Mouse (Mus musculus) cerebellum, postnatal 10 days (tissue): ENCODE results near the gene Tmem186.
A peak's percentile ranks its signal among the peaks of the same experiment; 100 is the strongest.

Experiments used
- DNase-seq, 2 experiments: peaks; one replicate each; pipeline ENCODE4 v3.0.0; 2021; ENCODE audit warnings: mixed read lengths in 2 of 2

The Tmem186 gene

DNA sequence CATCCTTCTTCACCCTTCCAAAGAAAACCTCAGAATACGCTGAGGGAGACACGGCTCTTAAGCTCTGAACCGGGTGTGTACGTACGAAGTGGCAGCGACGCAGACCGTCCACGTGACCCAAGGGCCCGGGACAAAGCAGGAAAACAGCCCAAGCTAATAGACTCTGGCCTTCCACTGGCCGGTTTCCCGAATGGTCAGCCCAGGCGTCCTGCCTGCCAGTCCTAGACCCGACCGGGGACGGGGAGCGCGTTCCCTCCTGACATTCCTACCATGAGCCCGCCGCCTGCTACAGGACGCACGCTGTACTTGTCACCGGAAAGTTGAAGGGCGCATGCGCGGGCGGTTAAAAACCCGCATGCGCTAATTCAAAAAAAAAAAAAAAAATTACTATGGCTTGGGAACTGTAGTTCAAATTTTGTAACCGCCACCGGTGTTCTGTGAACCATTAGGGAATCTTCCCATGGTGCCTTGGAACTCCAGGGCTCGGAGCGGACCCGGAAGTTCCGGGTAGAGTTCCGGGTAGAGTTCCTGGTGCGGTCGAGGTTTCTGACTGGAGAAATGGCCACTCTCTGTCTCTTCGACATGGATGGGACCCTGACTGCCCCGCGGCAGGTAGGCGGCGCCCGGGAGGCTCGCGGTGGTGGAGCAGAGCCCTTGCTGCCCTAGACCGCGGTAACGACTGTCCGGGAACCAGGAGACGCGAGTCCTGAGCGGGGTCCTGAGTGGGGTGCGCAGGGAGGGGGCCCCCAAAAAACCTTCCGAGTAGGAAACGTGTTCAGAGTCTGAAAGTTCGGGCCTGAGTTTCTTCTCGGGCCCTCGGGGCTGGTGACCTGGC lies at the start of gene Tmem186, which contains the start of gene Pmm2:
TSS of gene Tmem186 (minus strand) at position 496 of the 835 bp plus-strand sequence.
TSS of gene Pmm2 (plus strand) at position 458 of the 835 bp plus-strand sequence.
- peak; percentile 88 to 91 for DNase-seq

DNA sequence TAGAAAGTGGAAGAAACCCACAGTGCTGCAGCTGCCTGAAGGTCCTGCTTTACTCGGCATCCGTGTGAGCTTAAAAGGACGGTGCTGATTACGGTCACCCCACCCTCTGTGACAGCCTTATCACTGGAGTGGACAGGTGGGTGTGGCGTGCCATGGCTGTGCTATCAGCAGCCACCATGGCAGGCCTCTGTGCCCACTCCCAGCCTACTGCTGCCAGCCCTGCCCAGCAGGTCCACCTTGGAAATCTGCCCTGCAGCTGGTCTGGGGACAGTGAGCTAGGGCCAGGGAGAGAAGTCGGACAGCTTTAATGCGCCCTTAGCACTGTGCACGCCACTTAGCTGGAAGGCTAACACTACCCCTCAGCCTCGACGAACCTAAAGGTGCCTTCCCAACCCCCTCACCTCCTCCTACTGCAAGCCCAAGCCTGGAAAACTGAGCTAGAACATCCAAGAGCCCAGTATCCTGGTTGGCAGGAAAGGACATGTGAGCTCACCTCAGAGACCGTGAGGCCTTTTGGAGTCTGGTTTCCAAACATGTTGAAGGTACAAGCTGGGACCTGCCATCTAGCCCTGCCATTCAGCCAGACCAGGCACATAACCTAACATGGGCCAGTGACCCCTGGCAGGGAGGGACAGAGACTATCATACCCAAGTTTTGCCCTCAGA lies 49.5 kb upstream of the Tmem186 start:
- peak; percentile 83 to 86 for DNase-seq

DNA sequence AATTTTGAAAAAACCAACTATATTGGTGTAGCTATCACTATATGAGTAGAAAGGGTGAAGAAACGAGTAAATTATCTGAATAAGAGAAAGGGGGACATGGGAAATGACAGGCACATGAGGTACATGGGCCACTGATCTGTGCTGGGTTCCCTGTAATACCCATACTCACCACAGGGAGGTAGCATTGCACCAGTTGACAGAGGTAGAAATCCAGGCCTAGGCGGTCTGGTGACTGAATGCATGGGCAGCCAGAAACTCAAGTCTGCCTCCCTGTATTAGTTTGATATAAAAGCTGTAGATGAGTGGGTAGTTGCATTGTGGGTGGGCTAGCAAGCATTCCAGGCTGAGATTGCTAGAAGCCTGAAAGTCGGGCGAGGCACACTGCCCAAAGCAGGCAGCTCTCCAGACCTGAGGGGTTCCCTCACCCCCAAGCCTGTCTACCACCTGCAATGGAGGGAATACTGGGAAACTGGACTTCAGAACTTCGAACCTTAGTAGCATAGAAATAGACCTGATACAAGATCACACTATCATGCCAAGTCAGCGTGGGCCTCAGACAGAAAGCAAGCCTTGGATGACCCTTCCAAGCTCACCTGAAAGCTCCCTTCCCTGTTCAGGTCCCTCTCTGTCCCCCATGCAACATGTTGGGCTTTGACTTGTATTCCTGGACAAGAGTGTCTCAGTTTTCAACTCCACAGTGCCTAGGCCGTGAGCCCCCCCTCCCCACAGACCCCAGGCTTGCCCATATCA lies 48.8 kb upstream of the Tmem186 start:
- peak; percentile 89 to 94 for DNase-seq

DNA sequence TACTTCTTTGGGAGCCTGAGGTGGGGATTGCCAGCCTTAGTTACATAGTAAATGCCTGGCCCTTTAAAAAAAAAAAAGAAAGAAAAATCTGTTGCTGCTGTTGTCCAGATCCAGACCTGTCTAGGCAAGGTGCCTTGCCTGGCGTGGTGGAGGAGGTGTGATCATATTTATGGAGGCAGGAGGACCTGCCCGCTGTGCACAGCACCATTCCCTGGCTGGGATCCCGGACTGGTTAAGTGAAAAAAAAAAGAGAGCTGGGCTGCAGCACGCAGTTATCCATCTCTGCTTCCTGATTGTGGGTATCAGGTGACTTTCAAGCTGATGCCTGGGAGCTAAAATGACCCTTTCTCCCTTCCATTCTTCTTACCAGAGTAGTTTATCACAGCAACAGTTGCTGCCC lies 47.6 kb upstream of the Tmem186 start:
- DNase-seq = peak; percentile 83 to 85

DNA sequence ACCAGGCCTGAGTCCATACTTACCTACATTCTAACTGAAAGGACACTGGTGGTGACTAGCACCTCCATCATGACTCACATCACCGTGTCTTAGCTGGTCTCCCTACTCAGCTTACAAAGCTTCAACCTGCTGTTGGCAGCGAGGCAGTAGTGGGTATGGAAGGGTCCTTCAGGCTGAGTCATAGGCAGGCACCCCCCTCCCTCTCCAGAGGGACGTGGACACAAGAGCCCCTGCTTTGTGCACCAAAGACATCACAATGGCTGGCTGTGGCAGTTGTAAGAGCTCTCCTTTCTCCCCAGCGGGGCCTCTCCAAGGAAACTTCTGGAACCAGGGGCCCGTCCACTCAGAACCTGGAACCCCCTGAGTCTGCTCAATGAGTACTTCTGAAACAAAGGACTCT lies 43.0 kb upstream of the Tmem186 start, which contains the start of gene Gm5767:
TSS of gene Gm5767 (plus strand) at position 301 of the 400 bp plus-strand sequence.
- no peak for DNase-seq

DNA sequence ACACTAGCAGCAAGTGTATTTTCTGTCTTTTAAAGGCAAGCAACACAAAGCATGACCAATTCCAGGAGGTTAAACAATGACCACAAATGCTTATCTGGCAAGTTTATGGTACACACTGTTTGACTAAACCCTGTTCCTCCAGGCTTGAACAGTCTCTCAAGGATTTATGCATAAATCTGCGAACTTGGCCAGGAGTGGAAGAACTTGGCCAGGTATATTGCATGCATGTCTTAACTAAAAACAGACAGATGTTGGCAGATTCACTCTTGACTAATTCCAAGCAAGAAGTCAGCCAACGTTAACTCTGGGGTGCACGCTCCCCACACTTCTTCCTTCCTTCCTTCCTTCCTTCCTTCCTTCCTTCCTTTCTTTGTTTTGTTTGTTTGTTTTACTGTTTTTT lies 42.3 kb upstream of the Tmem186 start:
- no peak for DNase-seq

DNA sequence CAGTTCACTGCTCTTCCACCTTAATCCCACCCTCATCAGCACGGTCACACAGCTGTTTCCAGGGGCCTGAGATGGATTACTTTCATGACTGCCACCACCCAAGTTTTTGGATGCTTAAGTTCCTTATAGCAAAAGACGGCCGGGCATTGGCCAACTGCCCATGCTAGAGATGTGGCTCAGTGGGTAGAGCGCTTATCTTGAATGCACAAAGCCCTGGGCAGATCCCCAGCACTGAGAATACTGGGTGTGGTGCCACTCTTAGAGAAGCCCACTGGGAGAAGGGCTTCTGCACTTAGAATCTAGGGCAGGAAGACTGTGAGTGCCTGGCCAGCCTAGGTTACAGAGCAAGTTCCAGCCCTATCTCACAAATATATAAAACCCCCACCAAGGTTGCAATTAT lies 41.2 kb upstream of the Tmem186 start:
- no peak for DNase-seq

DNA sequence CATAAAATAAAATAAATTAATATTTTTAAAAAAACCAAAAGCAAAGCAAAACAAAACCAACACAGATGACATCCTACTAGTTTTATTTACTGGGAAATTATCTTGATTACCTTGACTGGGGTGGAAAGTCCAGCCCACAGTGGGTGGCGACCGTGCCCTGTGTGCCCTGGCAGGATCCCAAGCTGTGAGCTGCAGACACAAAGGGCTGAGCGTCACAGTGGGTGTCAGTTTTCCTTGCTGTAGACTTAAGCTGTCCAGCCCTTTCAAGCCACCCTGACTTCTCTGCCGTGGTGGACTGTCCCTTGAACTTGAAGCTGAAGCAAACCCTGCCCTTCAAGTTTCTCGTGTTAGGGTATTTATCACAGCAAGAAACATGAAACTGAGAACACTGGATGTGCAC lies 40.5 kb upstream of the Tmem186 start:
- peak in 1 of 2 experiments; percentile 30 for DNase-seq

DNA sequence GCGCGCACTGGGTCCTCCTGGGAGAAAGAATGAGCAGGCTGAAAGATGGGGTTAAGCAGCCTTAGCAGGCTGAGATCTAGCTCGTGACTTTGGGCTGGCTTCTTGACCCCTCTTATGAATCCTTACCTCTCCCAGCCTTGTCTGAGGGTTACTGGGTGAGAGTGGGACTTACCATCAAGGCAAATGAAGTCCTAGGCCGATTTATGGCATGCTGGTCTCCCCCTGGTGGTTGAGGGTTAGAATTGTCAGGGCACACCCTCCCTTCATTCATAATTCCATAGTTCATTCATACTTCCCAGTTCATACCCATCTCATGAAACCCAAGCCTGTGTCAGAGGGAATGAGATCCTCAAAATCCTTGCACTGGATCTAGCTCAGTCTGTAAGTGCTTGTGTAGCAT lies 39.3 kb upstream of the Tmem186 start:
- DNase-seq = peak; percentile 77 to 85

DNA sequence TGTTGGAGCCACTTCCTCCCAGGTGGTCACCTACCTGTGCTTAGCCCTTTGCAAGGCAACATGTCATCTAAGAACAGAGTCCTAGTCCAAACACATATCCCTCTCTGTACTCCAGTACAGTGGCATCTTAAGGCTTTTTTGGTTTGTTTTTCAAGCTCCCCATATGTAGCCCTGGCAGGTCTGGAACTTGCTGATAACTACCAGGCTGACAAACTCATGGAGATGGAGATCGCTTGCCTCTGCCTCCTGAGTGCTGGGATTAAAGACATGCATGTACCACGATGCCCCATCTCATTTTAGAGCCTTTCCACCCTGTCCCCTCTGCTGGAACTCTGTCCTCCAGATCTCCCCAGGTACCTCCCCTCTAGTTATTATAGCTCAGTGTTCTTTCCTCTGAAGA lies 38.7 kb upstream of the Tmem186 start:
- DNase-seq = no peak

DNA sequence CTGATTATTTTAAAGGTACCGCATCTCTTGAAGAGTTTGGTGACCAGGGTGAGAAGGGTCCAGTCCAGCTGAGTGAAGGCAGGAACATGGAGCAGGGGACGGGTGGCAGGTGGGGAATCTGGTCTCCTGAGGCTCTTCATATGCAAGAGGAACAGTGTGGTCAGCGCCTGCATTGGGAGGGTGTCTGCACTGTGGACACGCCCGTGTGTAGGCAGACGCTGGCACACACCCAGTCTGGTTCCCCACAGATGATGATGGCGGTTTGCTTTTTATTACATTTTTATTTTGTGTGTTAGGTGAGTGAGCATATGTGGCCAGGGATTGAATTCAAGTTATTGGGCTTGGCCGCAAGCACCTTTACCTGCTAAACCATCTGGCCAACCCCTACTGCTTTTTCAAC lies 38.0 kb upstream of the Tmem186 start:
- no peak for DNase-seq

DNA sequence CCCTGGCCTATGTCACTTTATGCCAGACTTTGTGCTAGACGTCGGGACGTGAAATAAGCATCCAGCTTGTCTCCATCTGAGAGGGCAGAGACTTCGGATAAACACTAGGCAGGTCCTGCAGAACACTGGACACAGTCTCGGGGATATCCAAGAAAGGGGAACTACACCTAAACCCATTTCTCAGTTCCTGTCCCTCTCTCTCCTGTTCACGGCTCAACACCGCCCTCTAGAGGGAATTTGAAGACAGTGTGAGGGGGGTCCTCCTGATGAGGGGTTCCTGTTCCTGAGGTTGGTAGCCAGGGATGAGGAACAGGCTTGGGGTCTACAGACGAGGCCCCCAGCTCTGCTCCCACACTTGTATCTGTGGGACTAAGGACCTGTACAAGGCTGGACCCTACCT lies 36.7 kb upstream of the Tmem186 start:
- DNase-seq = peak; percentile 78 to 83

DNA sequence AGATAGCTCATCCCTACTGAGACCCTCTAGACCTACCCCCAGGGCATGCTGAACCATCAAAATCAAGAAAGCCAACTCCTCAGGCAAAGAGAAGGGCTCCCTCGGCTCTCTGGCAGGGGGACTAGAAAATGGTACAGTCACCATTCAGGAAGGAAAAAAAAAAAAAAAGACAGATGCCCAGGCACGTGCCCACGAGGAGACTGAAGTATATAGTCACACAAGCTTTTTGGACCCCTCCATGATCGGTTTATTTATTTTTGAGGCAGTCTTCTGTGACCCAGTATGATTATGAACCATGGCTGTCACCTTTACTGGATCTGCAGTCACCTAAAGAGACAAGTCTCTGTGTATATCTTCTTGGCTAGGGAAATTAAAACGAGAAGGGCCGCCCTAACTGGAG lies 35.8 kb upstream of the Tmem186 start:
- DNase-seq = no peak

DNA sequence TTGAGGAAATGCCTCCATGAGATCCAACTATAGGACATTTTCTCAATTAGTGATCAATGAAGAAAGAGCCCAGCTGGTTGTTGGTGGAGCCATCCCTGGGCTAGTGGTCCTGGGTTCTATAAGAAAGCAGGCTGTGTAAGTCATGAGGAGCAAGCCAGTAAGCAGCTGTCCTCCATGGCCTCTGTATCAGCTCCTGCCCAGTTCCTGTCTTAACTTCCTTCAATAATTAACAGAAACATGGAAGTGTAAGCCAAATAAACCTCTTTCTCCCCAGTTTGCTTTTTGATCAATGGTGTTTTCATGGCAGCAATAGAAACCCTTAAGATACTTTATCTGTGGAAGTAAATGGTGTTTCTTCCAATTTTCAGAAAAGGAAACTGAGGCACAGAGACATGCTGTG lies 35.3 kb upstream of the Tmem186 start:
- DNase-seq = no peak

DNA sequence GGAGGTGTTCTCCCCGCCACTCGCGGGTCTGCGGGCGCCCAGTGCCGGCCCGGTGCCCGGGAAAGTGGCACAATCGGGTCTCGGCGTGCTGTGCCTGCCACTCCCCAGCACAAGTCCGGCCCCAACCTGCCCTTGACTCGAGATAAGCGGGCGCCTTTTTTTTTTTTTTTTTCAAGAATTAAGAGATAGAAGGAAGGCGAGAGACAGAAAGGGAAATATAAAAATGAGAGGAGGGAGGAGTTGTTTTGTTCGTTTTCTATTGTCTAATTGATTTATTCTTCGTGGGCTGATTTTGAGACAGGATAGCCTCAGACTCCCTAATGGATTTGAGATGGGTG lies 34.8 kb upstream of the Tmem186 start:
- DNase-seq = no peak

DNA sequence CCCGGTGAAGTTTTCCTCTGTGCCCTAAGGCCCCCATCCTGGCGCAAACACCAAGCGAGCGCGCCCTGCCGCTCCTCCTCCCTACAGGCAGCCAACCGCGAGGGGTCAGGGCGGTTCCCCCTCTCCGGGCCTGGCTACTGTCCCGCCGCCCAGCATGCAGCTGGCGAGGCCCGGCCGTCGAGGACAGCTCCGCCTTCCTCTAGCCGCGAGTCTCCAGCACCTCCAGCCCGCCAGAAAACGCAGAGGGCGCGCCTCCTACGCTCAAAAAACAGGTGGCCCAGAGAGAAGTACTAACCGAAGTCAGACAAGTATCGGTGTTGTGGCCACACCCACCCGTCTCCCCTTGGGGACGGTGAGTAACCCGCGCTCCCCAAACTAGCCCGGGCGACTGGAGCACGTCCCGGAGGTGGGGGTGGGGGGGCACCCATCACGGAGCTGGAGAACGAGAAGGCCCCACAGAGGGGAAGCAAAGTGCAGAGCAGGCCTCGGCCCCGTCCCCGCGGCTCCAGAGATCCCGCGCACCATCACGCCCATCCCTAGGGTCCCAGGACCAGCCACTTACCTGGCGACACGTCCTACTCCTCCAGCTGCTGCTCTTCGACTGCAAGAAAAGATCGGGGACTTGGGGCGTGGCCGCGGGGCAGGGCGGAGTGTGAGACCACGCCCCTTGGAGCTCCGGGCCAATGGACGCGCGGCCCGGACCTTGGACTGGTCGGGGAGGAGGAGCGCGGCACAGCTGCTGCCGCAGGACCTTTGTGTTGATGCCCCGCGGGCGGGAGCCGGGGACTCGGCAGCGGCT lies 34.2 kb upstream of the Tmem186 start, which contains the start of gene Carhsp1:
TSS of gene Carhsp1 (minus strand) at position 605 of the 799 bp plus-strand sequence.
- peak; percentile 94 to 97 for DNase-seq

DNA sequence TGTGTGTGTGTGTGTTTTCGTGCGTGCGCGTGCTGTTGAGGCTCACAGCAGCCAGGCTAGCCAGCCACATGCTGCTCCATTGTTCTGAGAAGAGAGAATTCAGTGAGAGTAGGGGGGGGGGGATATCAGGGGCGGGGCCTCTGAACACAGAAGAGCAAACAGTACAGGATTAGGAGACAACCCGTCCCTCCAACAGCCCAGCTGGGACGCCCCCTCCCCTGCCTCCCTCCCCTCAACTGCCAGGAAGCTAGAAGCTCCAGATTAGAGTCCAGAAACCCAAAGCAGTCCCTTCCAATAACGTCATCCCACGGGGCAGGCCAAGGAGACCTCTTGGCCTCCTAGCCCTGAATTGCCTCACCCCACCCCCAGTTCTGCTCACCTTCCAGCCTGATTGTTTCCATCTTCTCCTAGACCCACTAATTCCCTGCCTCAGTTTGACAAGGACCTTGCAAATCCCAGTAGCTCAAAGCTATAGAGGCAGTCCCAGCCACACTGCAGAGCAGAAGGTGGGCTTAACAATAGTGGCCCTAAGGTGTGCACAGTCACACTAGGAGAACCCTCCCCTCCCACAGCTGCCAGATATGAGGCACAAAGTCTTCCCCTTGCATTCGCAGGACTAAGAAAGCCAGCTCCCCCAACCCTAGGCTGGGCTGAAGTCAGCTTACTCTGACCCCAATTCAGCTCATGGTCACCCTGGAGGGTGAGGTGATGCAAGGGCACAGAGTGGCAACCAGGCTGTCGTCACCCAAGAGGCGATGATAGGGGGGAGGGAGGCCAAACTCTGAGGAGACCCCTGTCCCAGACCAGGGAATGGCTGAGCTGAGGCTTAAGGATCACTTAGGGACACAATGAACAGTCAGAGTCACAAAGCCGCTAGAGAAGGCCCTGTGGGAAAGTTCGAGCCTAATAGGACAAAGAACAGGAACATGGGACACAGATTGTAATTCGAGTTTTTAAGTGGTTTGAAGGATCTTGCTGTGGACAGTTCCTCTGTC lies 32.8 kb upstream of the Tmem186 start:
- peak in 1 of 2 experiments; percentile 45 for DNase-seq

DNA sequence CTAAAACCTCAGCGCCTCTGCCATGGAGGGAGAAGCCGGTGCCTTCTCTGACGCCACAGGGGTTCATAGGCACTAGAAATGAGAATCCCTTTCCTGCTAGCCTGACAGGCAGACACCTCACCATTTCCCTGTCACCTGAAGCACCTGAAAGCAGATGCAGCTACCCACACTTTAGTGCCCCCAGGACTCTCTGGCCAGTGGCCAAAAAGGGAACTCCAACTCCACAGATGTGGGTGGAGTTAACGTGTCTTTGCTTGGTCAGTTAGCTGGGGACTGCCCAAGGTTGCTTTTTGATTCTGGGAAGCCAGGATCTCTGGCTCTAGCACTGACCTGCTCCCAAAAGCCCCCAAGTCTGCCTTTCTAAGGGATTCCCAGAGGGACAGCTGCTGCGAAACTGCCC lies 31.9 kb upstream of the Tmem186 start:
- DNase-seq = peak in 1 of 2 experiments; percentile 37

DNA sequence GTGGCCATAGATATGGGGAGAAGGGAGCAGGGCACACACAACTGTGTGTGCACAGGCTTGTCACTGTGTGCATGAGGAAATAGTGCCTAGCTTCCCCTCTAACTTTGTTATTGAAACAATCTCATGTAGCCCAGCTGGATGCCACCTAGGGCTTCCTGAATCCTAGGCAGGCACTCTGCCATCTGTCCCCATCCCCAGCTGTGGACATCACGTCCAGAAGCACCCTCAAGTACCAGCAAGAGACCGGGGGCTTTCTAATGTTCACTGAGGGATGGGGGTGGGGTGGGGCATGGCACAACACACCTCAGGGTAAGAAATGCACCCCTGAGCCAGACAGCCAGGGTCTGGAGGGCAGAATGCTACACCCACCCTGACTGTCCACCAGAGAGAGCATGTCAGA lies 30.9 kb upstream of the Tmem186 start:
- DNase-seq = no peak

DNA sequence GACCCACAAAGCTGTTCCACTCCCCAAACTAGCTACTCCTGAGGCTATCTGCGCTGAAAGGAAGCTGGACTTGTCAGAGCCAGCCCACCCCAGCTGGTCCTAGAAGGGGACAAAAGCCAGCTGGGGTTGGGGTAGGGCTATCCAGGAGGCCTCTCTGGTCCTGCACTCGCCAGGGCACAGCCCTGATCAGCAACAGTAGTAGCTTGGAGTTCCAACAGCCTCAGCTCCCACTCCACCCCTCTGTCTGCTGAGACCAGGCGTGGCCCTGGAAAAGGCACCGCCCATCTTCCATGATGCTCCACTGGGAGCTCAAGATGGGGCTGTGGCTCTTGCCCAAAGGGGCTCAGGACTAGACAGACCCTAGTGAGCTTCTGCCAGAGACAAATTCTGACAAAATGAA lies 30.3 kb upstream of the Tmem186 start:
- peak in 1 of 2 experiments; percentile 25 for DNase-seq

DNA sequence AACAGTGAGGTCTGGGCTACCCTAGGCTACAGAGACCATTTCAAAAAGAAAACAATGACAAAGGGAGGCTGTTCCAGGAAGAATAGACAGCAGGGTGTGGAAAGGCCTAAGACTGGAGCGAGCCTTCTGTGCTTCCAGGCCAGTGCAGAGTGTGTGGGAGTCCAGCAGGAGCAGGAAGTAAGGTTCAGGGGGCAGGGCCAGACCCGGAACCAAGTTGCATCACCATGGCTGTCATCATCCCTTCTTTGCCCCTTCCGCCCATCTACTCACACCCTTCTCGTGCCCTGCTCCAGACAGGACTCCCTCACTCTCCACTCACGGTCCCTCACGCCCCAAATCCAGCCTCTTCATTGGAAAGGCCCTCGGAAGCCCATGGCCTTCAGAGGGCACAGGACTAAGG lies 29.7 kb upstream of the Tmem186 start:
- DNase-seq = no peak
